Mouse (Mus musculus) embryonic facial prominence, embryonic 12.5 days (tissue): ENCODE results near the gene Fads1. TPM values are rescaled to one million over a fixed set of nuclear protein-coding genes. Genes with fewer than 3 reads are reported as not detected.

ENCODE experiments used
- ATAC-seq: fragments of 200-750 bp; cut with Nextera tagmentation; 2 replicates; pipeline ENCODE4 v1.8.0; 2017; ENCODE audit not compliant: insufficient number of reproducible peaks, insufficient read depth, low FRiP score, low TSS enrichment
- H3K27ac ChIP-seq: fragments of 300-500 bp; sonication (generic); 2 replicates; pipeline ENCODE4 v1.5.1; 2016; ENCODE audit warnings: mild to moderate bottlenecking
- H3K27me3 ChIP-seq: fragments of 300-500 bp; sonication (generic); 2 replicates; pipeline ENCODE4 v1.6.1; 2016; ENCODE audit warnings: mild to moderate bottlenecking, moderate library complexity
- H3K36me3 ChIP-seq: fragments of 300-500 bp; sonication (generic); 2 replicates; pipeline ENCODE4 v1.6.1; 2016; ENCODE audit warnings: mild to moderate bottlenecking
- H3K4me1 ChIP-seq: fragments of 300-500 bp; sonication (generic); 2 replicates; pipeline ENCODE4 v1.6.1; 2016
- H3K4me2 ChIP-seq: fragments of 300-500 bp; sonication (generic); replicated peaks from 2 replicates; pipeline ENCODE4 v1.6.1; 2016; ENCODE audit warnings: mild to moderate bottlenecking, moderate library complexity
- H3K4me3 ChIP-seq: fragments of 300-500 bp; sonication (generic); 2 replicates; pipeline ENCODE4 v1.5.1; 2016; ENCODE audit warnings: mild to moderate bottlenecking
- H3K9ac ChIP-seq: fragments of 300-500 bp; sonication (generic); 2 replicates; pipeline ENCODE4 v1.6.1; 2016; ENCODE audit warnings: mild to moderate bottlenecking, moderate library complexity
- H3K9me3 ChIP-seq: fragments of 300-500 bp; sonication (generic); 2 replicates; pipeline ENCODE4 v1.6.1; 2016; ENCODE audit warnings: mild to moderate bottlenecking, moderate library complexity
- WGBS: fragments of 180-500 bp; shearing (Covaris S2); methylation state at CpG from one replicate; pipeline ENCODE4 v1.1.7; 2016; 5-methylcytosine and 5-hydroxymethylcytosine counted together
- polyA plus RNA-seq: library from polyadenylated mRNA; unstranded; fragments of >200 nt; fragmentation: Nextera tagmentation; extraction: Ambion mirVana; gene quantifications from 2 replicates; pipeline ENCODE4 v1.2.1, GENCODE M21; 2016

Fads1 gene
- polyA plus RNA-seq, 1 experiment from 2014 or later: 144 TPM

GRCm38 (mm10) chr19:10197130-10197529 lies 14.4 kb downstream of the Fads1 start:
- no peak overlapping the region for H3K4me2 ChIP-seq
- no peak overlapping the region for H3K4me3 ChIP-seq
- H3K9ac ChIP-seq: no peak overlapping the region
- H3K27me3 ChIP-seq: no peaks in the 10 kb centered on the region
- ATAC-seq: no peak
- no peak overlapping the region for H3K27ac ChIP-seq
- peaks cover 68% of the 10 kb centered on the region for H3K36me3 ChIP-seq
- 89% methylated on average over 4 of the region's 4 CpGs for WGBS
- no peaks in the 10 kb centered on the region for H3K9me3 ChIP-seq
- H3K4me1 ChIP-seq: no peaks in the 10 kb centered on the region

DNA sequence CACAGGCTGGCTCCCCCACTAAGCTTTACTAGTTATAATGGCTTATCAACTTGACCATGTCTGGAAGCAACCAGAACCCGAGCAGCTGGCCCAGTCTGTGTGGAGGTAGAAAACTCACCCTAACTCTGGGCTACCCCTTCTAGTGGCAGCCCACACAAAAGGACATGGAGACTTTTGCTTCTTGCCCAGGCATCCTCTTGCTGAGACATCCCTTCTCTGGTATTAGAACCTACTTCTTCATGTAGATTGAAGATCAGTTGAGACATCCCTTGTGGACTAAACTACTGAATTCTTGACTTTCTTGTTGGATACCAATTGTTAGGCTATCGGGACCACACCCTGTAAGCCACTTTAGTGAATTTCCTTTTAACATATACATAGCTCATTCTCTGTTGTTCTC lies 15.6 kb downstream of the Fads1 start:
- H3K9ac ChIP-seq: no peak overlapping the region
- no peak for ATAC-seq
- H3K4me1 ChIP-seq: peaks cover 8% of the 10 kb centered on the region
- H3K27me3 ChIP-seq: no peaks in the 10 kb centered on the region
- H3K4me2 ChIP-seq: no peak overlapping the region
- H3K4me3 ChIP-seq: no peak overlapping the region
- peaks cover 56% of the 10 kb centered on the region for H3K36me3 ChIP-seq
- H3K27ac ChIP-seq: no peak overlapping the region
- no peaks in the 10 kb centered on the region for H3K9me3 ChIP-seq
- WGBS: 83% methylated on average over 2 of the region's 2 CpGs

- Histone ChIP-seq H3K9me3 (no peaks in the 10 kb centered on the region), H3K4me2 (no peak overlapping the region), H3K27ac (no peak overlapping the region), H3K9ac (no peak overlapping the region), H3K4me1 (peaks cover 9% of the 10 kb centered on the region), H3K4me3 (no peak overlapping the region), H3K36me3 (peaks cover 52% of the 10 kb centered on the region), H3K27me3 (no peaks in the 10 kb centered on the region)
- ATAC-seq: no peak
- WGBS: 31% methylated on average over 3 of the region's 3 CpGs
These were observed 16.0 kb downstream of the Fads1 start for GRCm38 (mm10) chr19:10198723-10199122.

DNA sequence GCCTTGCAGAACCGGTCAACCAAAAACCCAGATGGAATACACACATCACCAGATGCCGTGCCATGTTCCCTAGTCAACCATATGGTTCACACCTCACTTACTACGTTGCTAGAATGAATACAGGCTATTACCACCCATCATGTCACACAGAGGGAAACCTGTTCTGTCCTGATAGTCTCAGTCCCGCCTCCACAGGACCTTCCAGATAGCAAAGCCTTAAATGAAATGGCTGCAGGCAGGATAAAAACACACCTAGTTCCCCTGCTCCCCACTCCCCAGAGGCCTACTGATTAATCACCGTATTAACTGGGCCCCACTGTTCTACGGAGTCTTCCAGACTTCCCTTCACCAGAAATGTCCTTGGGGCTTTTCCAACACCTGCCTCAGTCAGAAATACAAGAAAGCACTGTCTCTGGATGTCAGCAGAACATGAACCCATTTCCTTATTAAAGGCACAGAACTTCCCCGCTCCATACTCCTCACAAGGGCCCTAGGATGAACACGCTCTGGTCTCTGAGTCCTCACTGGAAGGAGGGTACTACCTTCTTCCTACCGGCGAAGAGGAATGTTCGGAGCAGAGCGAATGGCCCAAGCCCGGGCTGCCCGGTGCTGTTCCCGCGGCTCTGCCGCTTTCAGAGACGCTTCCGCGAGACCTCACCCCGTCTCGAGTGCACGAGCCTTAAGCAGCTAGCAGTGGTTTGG lies 20.6 kb downstream of the Fads1 start:
- Histone ChIP-seq H3K4me3 (peak overlapping the region; percentile 97), H3K27me3 (no peaks in the 10 kb centered on the region), H3K4me1 (peaks cover 15% of the 10 kb centered on the region), H3K9ac (peak overlapping the region; percentile 88), H3K36me3 (peaks cover 44% of the 10 kb centered on the region), H3K4me2 (peak overlapping the region; percentile 96), H3K9me3 (no peaks in the 10 kb centered on the region), H3K27ac (peak overlapping the region; percentile 70; the same call in 1 of the 2 replicates)
- no peak for ATAC-seq
- 3% methylated on average over 23 of the region's 23 CpGs for WGBS

DNA sequence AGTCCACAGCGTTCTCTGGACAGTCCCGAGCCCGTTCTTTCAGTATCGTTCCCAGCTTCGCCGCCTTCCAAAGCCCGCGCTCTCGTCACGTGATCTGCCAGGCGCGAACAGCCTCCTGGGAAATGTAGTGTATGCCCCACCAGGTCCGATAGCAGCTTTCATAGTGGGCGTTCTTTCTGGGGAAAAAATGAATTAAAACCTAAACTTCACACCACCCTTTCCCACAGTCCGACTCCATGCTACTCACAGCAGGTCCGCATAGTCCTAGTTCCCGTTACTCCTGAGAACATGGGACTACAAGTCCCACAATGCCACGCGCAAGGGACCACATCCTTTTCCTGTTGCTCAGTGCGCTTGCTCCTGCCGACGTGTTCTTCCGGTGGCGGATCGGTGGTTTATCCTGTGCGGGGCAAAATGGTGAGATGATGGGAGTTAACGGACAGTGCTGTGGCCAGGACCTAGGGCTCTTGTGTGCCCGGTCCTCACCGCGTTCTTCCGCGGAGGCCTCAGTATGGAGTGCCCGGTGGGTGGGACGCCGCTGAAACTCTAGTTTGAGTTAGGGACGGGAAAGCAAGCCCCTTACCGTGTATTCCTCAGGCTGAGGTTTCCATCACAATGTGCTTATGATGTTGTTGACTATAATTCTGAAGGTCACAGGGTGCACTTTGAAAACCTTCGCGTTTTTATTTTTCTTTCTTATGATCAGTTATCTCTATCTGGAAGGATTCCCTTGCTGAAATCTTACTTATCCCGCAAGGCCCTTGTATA lies 21.3 kb downstream of the Fads1 start, which contains the start of the genes Tmem258 and Fen1:
Tmem258 (plus strand) TSS at position 167 of the 768 bp plus-strand sequence.
Fen1 (minus strand) TSS at position 322 of the 768 bp plus-strand sequence.
- H3K36me3 ChIP-seq: peaks cover 52% of the 10 kb centered on the region
- H3K4me2 ChIP-seq: peak within 1 kb of the TSS; percentile 96
- H3K4me1 ChIP-seq: peaks cover 15% of the 10 kb centered on the region

GRCm38 (mm10) chr19:10204616-10205001 lies 21.9 kb downstream of the Fads1 start:
- no peak for ATAC-seq
- H3K4me1 ChIP-seq: peaks cover 15% of the 10 kb centered on the region
- no peaks in the 10 kb centered on the region for H3K27me3 ChIP-seq
- peak overlapping the region; percentile 96 for H3K4me2 ChIP-seq
- H3K4me3 ChIP-seq: peak overlapping the region; percentile 97
- H3K27ac ChIP-seq: peak overlapping the region; percentile 70; the same call in 1 of the 2 replicates
- WGBS: 2% methylated on average over 5 of the region's 5 CpGs
- no peaks in the 10 kb centered on the region for H3K9me3 ChIP-seq
- H3K36me3 ChIP-seq: peaks cover 52% of the 10 kb centered on the region
- peak overlapping the region; percentile 88 for H3K9ac ChIP-seq

More for the DNA sequence above, 21.3 kb downstream of the Fads1 start, which contains the start of the genes Tmem258 and Fen1:
- under 1% methylated on average over 40 of the region's 40 CpGs for WGBS
- peak; percentile 85 for ATAC-seq
- Histone ChIP-seq H3K27ac (peak within 1 kb of the TSS; percentile 70; the same call in 1 of the 2 replicates), H3K9ac (peak within 1 kb of the TSS; percentile 88), H3K9me3 (no peaks in the 10 kb centered on the region), H3K4me3 (peak within 1 kb of the TSS; percentile 97), H3K27me3 (no peaks in the 10 kb centered on the region)

GRCm38 (mm10) chr19:10205051-10205450 lies 22.4 kb downstream of the Fads1 start:
- WGBS: 65% methylated on average over 6 of the region's 6 CpGs
- peaks cover 52% of the 10 kb centered on the region for H3K36me3 ChIP-seq
- H3K4me2 ChIP-seq: peak overlapping the region; percentile 96
- H3K4me1 ChIP-seq: peaks cover 15% of the 10 kb centered on the region
- no peaks in the 10 kb centered on the region for H3K27me3 ChIP-seq
- no peaks in the 10 kb centered on the region for H3K9me3 ChIP-seq
- no peak for ATAC-seq
- peak overlapping the region; percentile 97 for H3K4me3 ChIP-seq
- no peak overlapping the region for H3K27ac ChIP-seq
- H3K9ac ChIP-seq: peak overlapping the region; percentile 88

- ATAC-seq: no peak
- Histone ChIP-seq H3K4me3 (no peak overlapping the region), H3K9ac (no peak overlapping the region), H3K27me3 (no peaks in the 10 kb centered on the region), H3K4me1 (peaks cover 6% of the 10 kb centered on the region), H3K9me3 (no peaks in the 10 kb centered on the region), H3K36me3 (peaks cover 69% of the 10 kb centered on the region), H3K27ac (no peak overlapping the region), H3K4me2 (no peak overlapping the region)
- 83% methylated on average over 3 of the region's 3 CpGs for WGBS
These were observed 26.2 kb downstream of the Fads1 start for GRCm38 (mm10) chr19:10208851-10209250.

GRCm38 (mm10) chr19:10210885-10211284 lies 28.2 kb downstream of the Fads1 start:
- no peak for ATAC-seq
- H3K4me3 ChIP-seq: no peak overlapping the region
- H3K36me3 ChIP-seq: peaks cover 69% of the 10 kb centered on the region
- H3K27me3 ChIP-seq: no peaks in the 10 kb centered on the region
- no peak overlapping the region for H3K9ac ChIP-seq
- no peak overlapping the region for H3K4me2 ChIP-seq
- H3K4me1 ChIP-seq: no peaks in the 10 kb centered on the region
- WGBS: 90% methylated on average over 4 of the region's 4 CpGs
- no peaks in the 10 kb centered on the region for H3K9me3 ChIP-seq
- no peak overlapping the region for H3K27ac ChIP-seq

GRCm38 (mm10) chr19:10213796-10214471 lies 31.2 kb downstream of the Fads1 start:
- Histone ChIP-seq H3K4me2 (no peak overlapping the region), H3K27me3 (no peaks in the 10 kb centered on the region), H3K9ac (no peak overlapping the region), H3K36me3 (peaks cover 42% of the 10 kb centered on the region), H3K4me1 (no peaks in the 10 kb centered on the region), H3K9me3 (no peaks in the 10 kb centered on the region), H3K4me3 (no peak overlapping the region), H3K27ac (no peak overlapping the region)
- ATAC-seq: no peak
- 93% methylated on average over 10 of the region's 10 CpGs for WGBS

DNA sequence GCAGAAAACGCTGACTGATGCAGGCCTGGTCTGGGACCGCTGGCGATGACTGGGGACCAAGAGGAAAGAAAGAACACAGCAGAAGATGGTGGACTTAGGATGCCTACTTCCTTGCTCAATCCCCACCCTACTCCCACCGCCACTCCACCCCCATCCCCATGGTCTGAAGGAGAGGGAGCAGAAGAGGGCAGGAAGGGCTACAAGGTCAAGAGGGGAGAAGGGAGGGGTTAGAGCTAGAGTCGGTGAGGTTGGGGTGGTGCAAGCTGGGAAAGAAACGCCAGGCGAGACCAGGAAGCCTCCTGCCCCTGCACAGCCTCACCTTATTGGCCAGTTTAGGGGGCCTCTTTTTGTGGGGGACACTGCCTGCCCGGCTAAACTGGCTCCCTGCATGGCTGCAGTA lies 33.4 kb downstream of the Fads1 start:
- no peaks in the 10 kb centered on the region for H3K9me3 ChIP-seq
- WGBS: 79% methylated on average over 8 of the region's 8 CpGs
- no peaks in the 10 kb centered on the region for H3K4me1 ChIP-seq
- no peaks in the 10 kb centered on the region for H3K27me3 ChIP-seq
- H3K27ac ChIP-seq: no peak overlapping the region
- ATAC-seq: no peak
- H3K4me2 ChIP-seq: no peak overlapping the region
- peaks cover 21% of the 10 kb centered on the region for H3K36me3 ChIP-seq
- H3K4me3 ChIP-seq: no peak overlapping the region
- H3K9ac ChIP-seq: no peak overlapping the region
